Mouse (Mus musculus): ENCODE measurements around the gene Kif14.
A peak's percentile ranks its signal among the peaks of the same experiment; 100 is the strongest.

Gene Kif14

GRCm38 (mm10) chr1:136532556-136532955 lies 66.4 kb downstream of the Kif14 start:
- no peak for TF ChIP-seq GATA4 (IDR thresholded peaks at IDR 0.05; ENCODE audit: insufficient replicate concordance, low read length)

GRCm38 (mm10) chr1:136536947-136537346 lies 70.8 kb downstream of the Kif14 start:
- TF ChIP-seq GATA4 (IDR thresholded peaks at IDR 0.05; ENCODE audit: insufficient replicate concordance, low read length) = no peak

- TF ChIP-seq GATA4 (IDR thresholded peaks at IDR 0.05; ENCODE audit: insufficient replicate concordance, low read length) = no peak
Observed at GRCm38 (mm10) chr1:136538247-136538646, 72.1 kb downstream of the Kif14 start.

- TF ChIP-seq GATA4 (IDR thresholded peaks at IDR 0.05; ENCODE audit: insufficient replicate concordance, low read length) = no peak
Observed at GRCm38 (mm10) chr1:136540407-136540895, 74.3 kb downstream of the Kif14 start.

GRCm38 (mm10) chr1:136541618-136542376 lies 75.7 kb downstream of the Kif14 start:
- peak; percentile 87 for TF ChIP-seq GATA4 (IDR thresholded peaks at IDR 0.05; ENCODE audit: insufficient replicate concordance, low read length)

- no peak for TF ChIP-seq GATA4 (IDR thresholded peaks at IDR 0.05; ENCODE audit: insufficient replicate concordance, low read length)
Observed at GRCm38 (mm10) chr1:136543920-136544319, 77.8 kb downstream of the Kif14 start.

GRCm38 (mm10) chr1:136547068-136547467 lies 80.9 kb downstream of the Kif14 start:
- TF ChIP-seq GATA4 (IDR thresholded peaks at IDR 0.05; ENCODE audit: insufficient replicate concordance, low read length) = no peak

GRCm38 (mm10) chr1:136550285-136550684 lies 84.1 kb downstream of the Kif14 start:
- no peak for TF ChIP-seq GATA4 (IDR thresholded peaks at IDR 0.05; ENCODE audit: insufficient replicate concordance, low read length)

GRCm38 (mm10) chr1:136550851-136551540 lies 84.9 kb downstream of the Kif14 start:
- no peak for TF ChIP-seq GATA4 (IDR thresholded peaks at IDR 0.05; ENCODE audit: insufficient replicate concordance, low read length)

- TF ChIP-seq GATA4 (IDR thresholded peaks at IDR 0.05; ENCODE audit: insufficient replicate concordance, low read length) = no peak
Observed at GRCm38 (mm10) chr1:136554686-136555085, 88.5 kb downstream of the Kif14 start.

GRCm38 (mm10) chr1:136555892-136556291 lies 89.7 kb downstream of the Kif14 start:
- no peak for TF ChIP-seq GATA4 (IDR thresholded peaks at IDR 0.05; ENCODE audit: insufficient replicate concordance, low read length)

GRCm38 (mm10) chr1:136557436-136557835 lies 91.3 kb downstream of the Kif14 start:
- no peak for TF ChIP-seq GATA4 (IDR thresholded peaks at IDR 0.05; ENCODE audit: insufficient replicate concordance, low read length)

GRCm38 (mm10) chr1:136558762-136559161 lies 92.6 kb downstream of the Kif14 start:
- TF ChIP-seq GATA4 (IDR thresholded peaks at IDR 0.05; ENCODE audit: insufficient replicate concordance, low read length) = no peak

GRCm38 (mm10) chr1:136559284-136559683 lies 93.1 kb downstream of the Kif14 start:
- no peak for TF ChIP-seq GATA4 (IDR thresholded peaks at IDR 0.05; ENCODE audit: insufficient replicate concordance, low read length)

- TF ChIP-seq GATA4 (IDR thresholded peaks at IDR 0.05; ENCODE audit: insufficient replicate concordance, low read length) = no peak
Observed at GRCm38 (mm10) chr1:136559774-136560173, 93.6 kb downstream of the Kif14 start.

- no peak for TF ChIP-seq GATA4 (IDR thresholded peaks at IDR 0.05; ENCODE audit: insufficient replicate concordance, low read length)
Observed at GRCm38 (mm10) chr1:136561823-136562222, 95.7 kb downstream of the Kif14 start.

Data from liver, adult (tissue).